Mouse (Mus musculus): ENCODE results near the gene Mylip. TPM values are rescaled to one million over a fixed set of nuclear protein-coding genes. Genes with fewer than 3 reads are reported as not detected.

The Mylip gene
- total and polyA plus RNA-seq, 3 experiments = 10.5 to 27.1 (median 16.8) TPM

DNA sequence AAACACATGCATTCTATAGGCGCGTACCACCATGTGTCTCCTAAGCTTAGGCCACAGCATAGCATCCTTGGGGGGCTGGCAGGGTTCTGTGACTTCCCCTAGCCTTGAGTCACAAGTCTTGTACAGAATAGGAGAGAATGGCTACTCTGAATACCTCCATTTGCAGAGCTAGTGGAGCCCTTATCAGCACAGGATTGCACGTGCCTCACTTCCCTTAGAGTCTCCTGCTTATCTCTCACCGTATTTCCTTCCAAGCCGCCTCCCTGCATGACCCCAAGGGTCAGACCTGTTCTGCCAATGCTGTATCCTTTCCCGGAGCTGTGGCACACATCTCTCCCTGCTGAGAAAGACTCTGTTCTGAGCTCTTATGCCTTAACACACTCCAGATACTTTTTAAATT lies 17.2 kb downstream of the Mylip start:
- Histone ChIP-seq H3K4me3 (no peak overlapping the region), H3K4me1 (ENCODE audit: control insufficient read depth, insufficient read depth, low read length) (no peaks in the 10 kb centered on the region; the same call in 1 of the 2 replicates), H3K36me3 (ENCODE audit: control insufficient read depth, insufficient read depth, low read length) (peaks cover 11% of the 10 kb centered on the region), H3K27ac (no peak overlapping the region), H3K79me2 (replicated peaks; ENCODE audit: control insufficient read depth, insufficient read depth, low read length) (0 out of 2 replicates have a peak, but pooled peaks cover 1% of the 10 kb centered on the region), H3K27me3 (ENCODE audit: control insufficient read depth, insufficient read depth, low read length) (no peaks in the 10 kb centered on the region), H3K9ac (ENCODE audit: low read depth, low read length) (no peak overlapping the region)
- TF ChIP-seq CTCF (IDR thresholded peaks at IDR 0.05) = no peak
- no peak for TF ChIP-seq POLR2A (IDR thresholded peaks at IDR 0.05; ENCODE audit: insufficient read depth, low read depth, low read length)
- TF ChIP-seq EP300 (IDR thresholded peaks at IDR 0.05; ENCODE audit: insufficient read depth, low read depth, low read length) = no peak
- intact Hi-C loops (cut with DNase I) = no loop called here
- WGBS = 38% methylated on average over 6 of the region's 6 CpGs
- DNase-seq = no peak

DNA sequence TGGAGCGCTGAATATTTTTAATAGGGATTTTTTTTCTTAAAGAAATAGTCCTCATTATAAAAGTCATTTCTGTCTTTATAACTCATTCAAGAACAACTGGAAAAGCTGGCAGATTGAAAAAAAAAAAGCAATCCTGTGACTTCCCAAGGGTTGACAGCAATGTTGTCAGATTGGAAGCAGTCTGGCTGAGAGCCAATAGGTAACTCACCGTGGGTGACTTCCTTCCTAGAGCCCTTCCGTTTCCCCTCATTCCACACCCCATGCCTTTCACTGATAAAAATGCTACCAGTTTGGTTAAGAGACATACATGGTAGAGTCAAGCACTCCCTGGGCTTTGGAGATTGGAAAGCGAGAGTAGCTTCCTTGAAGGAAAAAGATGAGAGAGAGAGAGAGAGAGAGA lies 21.4 kb downstream of the Mylip start:
- TF ChIP-seq POLR2A (IDR thresholded peaks at IDR 0.05; ENCODE audit: insufficient read depth, low read depth, low read length) (no peak), EP300 (IDR thresholded peaks at IDR 0.05; ENCODE audit: insufficient read depth, low read depth, low read length) (no peak), CTCF (IDR thresholded peaks at IDR 0.05) (no peak)
- intact Hi-C loops (cut with DNase I) = no loop called here
- Histone ChIP-seq H3K36me3 (ENCODE audit: control insufficient read depth, insufficient read depth, low read length) (peaks cover 11% of the 10 kb centered on the region), H3K4me1 (ENCODE audit: control insufficient read depth, insufficient read depth, low read length) (peaks cover 2% of the 10 kb centered on the region), H3K9ac (ENCODE audit: low read depth, low read length) (no peak overlapping the region), H3K79me2 (replicated peaks; ENCODE audit: control insufficient read depth, insufficient read depth, low read length) (0 out of 2 replicates have a peak, but pooled peaks cover 1% of the 10 kb centered on the region), H3K27me3 (ENCODE audit: control insufficient read depth, insufficient read depth, low read length) (no peaks in the 10 kb centered on the region), H3K4me3 (no peak overlapping the region), H3K27ac (no peak overlapping the region)
- WGBS = 44% methylated on average over 4 of the region's 4 CpGs
- DNase-seq = no peak

DNA sequence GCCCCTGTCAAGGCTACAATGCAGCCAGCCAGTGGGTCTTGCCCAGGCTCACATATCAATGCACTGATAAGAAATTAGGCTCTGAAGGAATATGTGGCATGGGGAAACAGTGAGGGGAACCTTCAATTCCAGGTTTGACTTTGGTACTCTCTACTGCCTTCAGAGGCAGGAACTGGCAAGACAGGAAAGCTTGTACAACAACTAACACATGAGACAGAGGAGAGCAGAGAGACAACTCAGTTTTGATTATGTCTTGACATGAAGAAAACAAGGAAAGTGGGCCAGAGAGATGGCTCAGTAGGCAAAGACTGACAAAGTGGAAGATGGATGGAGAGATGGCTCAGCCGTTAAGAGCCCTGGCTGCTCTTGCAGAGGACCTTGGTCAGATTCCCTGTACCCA lies 23.5 kb downstream of the Mylip start:
- 96% methylated on average over 1 of the region's 1 CpGs for WGBS
- H3K4me3 ChIP-seq = no peak overlapping the region
- peaks cover 11% of the 10 kb centered on the region for H3K36me3 ChIP-seq (ENCODE audit: control insufficient read depth, insufficient read depth, low read length)
- H3K9ac ChIP-seq (ENCODE audit: low read depth, low read length) = no peak overlapping the region
- intact Hi-C loops (cut with DNase I) = no loop called here
- no peaks in the 10 kb centered on the region for H3K27me3 ChIP-seq (ENCODE audit: control insufficient read depth, insufficient read depth, low read length)
- DNase-seq = no peak
- 0 out of 2 replicates have a peak, but pooled peaks cover 1% of the 10 kb centered on the region for H3K79me2 ChIP-seq (replicated peaks; ENCODE audit: control insufficient read depth, insufficient read depth, low read length)
- peaks cover 2% of the 10 kb centered on the region for H3K4me1 ChIP-seq (ENCODE audit: control insufficient read depth, insufficient read depth, low read length)
- TF ChIP-seq EP300 (IDR thresholded peaks at IDR 0.05; ENCODE audit: insufficient read depth, low read depth, low read length) = no peak
- peak; percentile 24 for TF ChIP-seq CTCF (IDR thresholded peaks at IDR 0.05)
- TF ChIP-seq POLR2A (IDR thresholded peaks at IDR 0.05; ENCODE audit: insufficient read depth, low read depth, low read length) = no peak
- no peak overlapping the region for H3K27ac ChIP-seq

DNA sequence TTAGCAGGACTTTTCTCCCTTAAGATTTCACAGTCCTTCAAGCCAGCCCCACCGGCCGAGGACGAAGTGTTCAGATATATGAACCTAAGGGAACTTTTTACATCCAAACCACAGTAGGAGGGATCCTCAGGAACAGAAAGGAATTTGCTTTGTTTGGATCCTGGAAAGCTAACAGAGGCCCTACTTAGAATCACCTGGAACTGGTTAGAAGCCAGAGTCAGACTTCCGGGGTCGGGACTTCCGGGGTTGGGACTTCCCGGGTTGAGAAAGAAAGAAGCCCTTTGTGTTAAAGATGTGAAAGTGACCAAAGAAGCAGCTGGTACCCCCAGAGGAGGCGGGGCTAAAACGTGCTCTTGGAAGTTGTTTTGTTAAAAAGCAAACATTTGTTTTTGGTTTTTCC lies 24.5 kb downstream of the Mylip start:
- Histone ChIP-seq H3K4me1 (ENCODE audit: control insufficient read depth, insufficient read depth, low read length) (peaks cover 2% of the 10 kb centered on the region), H3K27me3 (ENCODE audit: control insufficient read depth, insufficient read depth, low read length) (no peaks in the 10 kb centered on the region), H3K36me3 (ENCODE audit: control insufficient read depth, insufficient read depth, low read length) (peaks cover 11% of the 10 kb centered on the region), H3K4me3 (no peak overlapping the region), H3K27ac (no peak overlapping the region), H3K79me2 (replicated peaks; ENCODE audit: control insufficient read depth, insufficient read depth, low read length) (no peaks in the 10 kb centered on the region), H3K9ac (ENCODE audit: low read depth, low read length) (no peak overlapping the region)
- TF ChIP-seq CTCF (IDR thresholded peaks at IDR 0.05) = no peak
- no peak for TF ChIP-seq POLR2A (IDR thresholded peaks at IDR 0.05; ENCODE audit: insufficient read depth, low read depth, low read length)
- TF ChIP-seq EP300 (IDR thresholded peaks at IDR 0.05; ENCODE audit: insufficient read depth, low read depth, low read length) = no peak
- 61% methylated on average over 9 of the region's 9 CpGs for WGBS
- intact Hi-C loops (cut with DNase I) = no loop called here
- DNase-seq = no peak

DNA sequence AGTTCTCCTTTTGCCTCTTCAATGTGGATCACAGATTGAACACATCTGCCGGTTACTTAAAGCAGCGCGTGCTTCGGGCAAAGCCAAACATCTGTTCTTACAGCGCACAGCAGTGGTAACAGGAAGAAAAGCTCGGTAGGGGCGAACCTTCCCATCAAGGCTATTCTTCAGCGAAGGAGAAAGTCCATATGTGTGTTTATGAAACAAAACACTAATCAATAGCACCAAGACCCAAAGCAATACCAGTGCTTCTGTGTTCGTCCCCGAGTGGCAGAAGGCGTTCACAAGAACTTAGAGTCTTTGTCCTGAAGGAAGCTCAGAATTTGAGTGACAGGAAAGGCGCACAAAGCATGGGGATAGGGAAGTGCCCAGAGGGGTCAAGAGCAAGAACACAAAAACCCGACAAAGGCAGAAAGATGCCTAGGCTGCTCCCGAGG lies 27.1 kb downstream of the Mylip start:
- TF ChIP-seq POLR2A (IDR thresholded peaks at IDR 0.05; ENCODE audit: insufficient read depth, low read depth, low read length) = no peak
- TF ChIP-seq EP300 (IDR thresholded peaks at IDR 0.05; ENCODE audit: insufficient read depth, low read depth, low read length) = no peak
- no peak for TF ChIP-seq CTCF (IDR thresholded peaks at IDR 0.05)
- Histone ChIP-seq H3K27ac (no peak overlapping the region), H3K4me3 (no peak overlapping the region), H3K27me3 (ENCODE audit: control insufficient read depth, insufficient read depth, low read length) (no peaks in the 10 kb centered on the region), H3K36me3 (ENCODE audit: control insufficient read depth, insufficient read depth, low read length) (no peaks in the 10 kb centered on the region), H3K4me1 (ENCODE audit: control insufficient read depth, insufficient read depth, low read length) (peaks cover 2% of the 10 kb centered on the region), H3K9ac (ENCODE audit: low read depth, low read length) (no peak overlapping the region), H3K79me2 (replicated peaks; ENCODE audit: control insufficient read depth, insufficient read depth, low read length) (no peaks in the 10 kb centered on the region)
- 60% methylated on average over 14 of the region's 14 CpGs for whole genome bisulfite sequencing
- DNase-seq = no peak
- intact Hi-C loops (cut with DNase I) = no loop called here

DNA sequence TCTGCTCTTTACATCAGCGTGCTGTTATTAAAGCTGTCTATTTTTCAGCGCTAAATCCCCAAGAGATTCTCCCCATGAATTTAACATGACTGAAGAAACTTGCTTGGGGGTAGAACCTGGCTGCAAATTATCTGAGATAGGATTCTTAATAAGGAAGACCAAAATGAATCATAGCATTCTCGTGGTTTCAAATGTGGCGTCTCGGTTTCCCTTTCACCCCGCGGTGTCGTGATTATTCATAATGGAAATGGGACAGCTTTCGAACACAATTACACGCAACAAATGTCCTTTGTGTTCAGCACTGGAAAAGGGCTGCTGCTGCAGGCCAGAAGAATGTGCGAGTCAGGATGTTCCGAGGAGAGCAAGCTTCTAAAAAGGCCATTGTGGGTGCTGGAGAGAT lies 29.4 kb downstream of the Mylip start:
- Histone ChIP-seq H3K27me3 (ENCODE audit: control insufficient read depth, insufficient read depth, low read length) (no peaks in the 10 kb centered on the region), H3K79me2 (replicated peaks; ENCODE audit: control insufficient read depth, insufficient read depth, low read length) (no peaks in the 10 kb centered on the region), H3K27ac (no peak overlapping the region), H3K4me3 (no peak overlapping the region), H3K4me1 (ENCODE audit: control insufficient read depth, insufficient read depth, low read length) (peaks cover 2% of the 10 kb centered on the region), H3K9ac (ENCODE audit: low read depth, low read length) (no peak overlapping the region), H3K36me3 (ENCODE audit: control insufficient read depth, insufficient read depth, low read length) (no peaks in the 10 kb centered on the region)
- no peak for DNase-seq
- WGBS = 68% methylated on average over 12 of the region's 12 CpGs
- TF ChIP-seq EP300 (IDR thresholded peaks at IDR 0.05; ENCODE audit: insufficient read depth, low read depth, low read length) (no peak), CTCF (IDR thresholded peaks at IDR 0.05) (no peak), POLR2A (IDR thresholded peaks at IDR 0.05; ENCODE audit: insufficient read depth, low read depth, low read length) (no peak)
- intact Hi-C loops (cut with DNase I) = no loop called here

Data from heart, adult 2 months (tissue).